Mouse (Mus musculus) bone marrow macrophage, adult 2 months (primary cell): ENCODE measurements around the gene Ube2u.

Experiments
- CTCF ChIP-seq: IDR thresholded peaks from 2 replicates; pipeline ENCODE4 v1.5.1; 2012; ENCODE audit warnings: low read depth, mild to moderate bottlenecking, low read length, moderate library complexity
- POLR2A ChIP-seq: IDR thresholded peaks from 2 replicates; pipeline ENCODE4 v1.6.1; 2012; ENCODE audit warnings: mild to moderate bottlenecking, low read depth, low read length, borderline replicate concordance

GRCm38 (mm10) chr4:100534946-100535345 lies 56.3 kb downstream of the Ube2u start:
- TF ChIP-seq POLR2A, result no peak
- TF ChIP-seq CTCF, result no peak
